Mouse (Mus musculus): ENCODE measurements at regions not wholly inside any gene's neighbourhood (a gene's known extent, or its start where the extent isn't known, plus 50 kb on each side); places are given as distances from the start of the nearest gene placed in this dataset.

GRCm38 (mm10) chr4:69852637-69853036 is 557.6 kb downstream of the Cdk5rap2 start:
- H3K4me2 ChIP-seq (ENCODE audit: low read length), result no peak overlapping the region
- no peak overlapping the region for H3K27ac ChIP-seq (ENCODE audit: low read depth, low read length)
- H3K9me3 ChIP-seq (ENCODE audit: control insufficient read depth, low read length), result no peaks in the 10 kb centered on the region
- no peaks in the 10 kb centered on the region for H3K36me3 ChIP-seq (ENCODE audit: control insufficient read depth, insufficient read depth, low read length)
- no peaks in the 10 kb centered on the region for H3K4me1 ChIP-seq (ENCODE audit: control insufficient read depth, insufficient read depth, low read depth, low read length)
- no peak overlapping the region for H3K9ac ChIP-seq (ENCODE audit: low read depth, low read length)
- no peak for ATAC-seq
- 9% methylated on average over 1 of the region's 1 CpGs for WGBS
- no peaks in the 10 kb centered on the region for H3K27me3 ChIP-seq (replicated peaks; ENCODE audit: control insufficient read depth, insufficient read depth, low read length)
- H3K4me3 ChIP-seq (ENCODE audit: low read length), result no peak overlapping the region

DNA sequence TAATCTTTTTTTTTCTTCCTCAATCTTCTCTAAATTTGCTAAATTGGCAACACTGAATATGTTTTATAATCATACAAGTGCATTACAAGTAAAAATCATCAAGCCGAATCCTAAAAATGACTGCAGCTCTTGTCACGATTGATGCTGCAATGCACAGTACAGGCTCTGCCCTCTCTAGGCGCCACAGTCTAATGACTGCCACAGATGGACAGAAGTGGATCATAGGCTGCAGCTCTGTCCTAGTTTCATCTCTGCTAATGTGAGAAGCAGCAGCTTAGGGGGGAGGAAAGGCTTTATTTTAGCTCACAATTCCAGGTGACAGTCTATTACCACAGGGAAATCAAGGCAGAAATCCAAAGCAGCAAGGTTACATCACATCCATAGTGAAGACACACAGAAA is 560.8 kb downstream of the Cdk5rap2 start:
- WGBS, result 87% methylated on average over 3 of the region's 3 CpGs
- no peak for ATAC-seq

GRCm38 (mm10) chr4:69839868-69840267 is 570.4 kb downstream of the Cdk5rap2 start:
- Histone ChIP-seq H3K4me1 (ENCODE audit: control insufficient read depth, insufficient read depth, low read depth, low read length) (no peaks in the 10 kb centered on the region), H3K4me3 (ENCODE audit: low read length) (no peak overlapping the region), H3K27ac (ENCODE audit: low read depth, low read length) (no peak overlapping the region), H3K9ac (ENCODE audit: low read depth, low read length) (no peak overlapping the region), H3K4me2 (ENCODE audit: low read length) (no peak overlapping the region), H3K36me3 (ENCODE audit: control insufficient read depth, insufficient read depth, low read length) (no peaks in the 10 kb centered on the region), H3K27me3 (replicated peaks; ENCODE audit: control insufficient read depth, insufficient read depth, low read length) (no peaks in the 10 kb centered on the region), H3K9me3 (ENCODE audit: control insufficient read depth, low read length) (no peaks in the 10 kb centered on the region)
- 59% methylated on average over 9 of the region's 9 CpGs for WGBS
- no peak for ATAC-seq

More for the DNA sequence above, 560.8 kb downstream of the Cdk5rap2 start:
- no peak overlapping the region for H3K27ac ChIP-seq (ENCODE audit: low read depth, low read length)
- H3K4me3 ChIP-seq (ENCODE audit: low read length), result no peak overlapping the region
- H3K27me3 ChIP-seq (replicated peaks; ENCODE audit: control insufficient read depth, insufficient read depth, low read length), result no peaks in the 10 kb centered on the region
- no peak overlapping the region for H3K9ac ChIP-seq (ENCODE audit: low read depth, low read length)
- no peaks in the 10 kb centered on the region for H3K9me3 ChIP-seq (ENCODE audit: control insufficient read depth, low read length)
- H3K4me2 ChIP-seq (ENCODE audit: low read length), result no peak overlapping the region
- H3K36me3 ChIP-seq (ENCODE audit: control insufficient read depth, insufficient read depth, low read length), result no peaks in the 10 kb centered on the region
- no peaks in the 10 kb centered on the region for H3K4me1 ChIP-seq (ENCODE audit: control insufficient read depth, insufficient read depth, low read depth, low read length)

DNA sequence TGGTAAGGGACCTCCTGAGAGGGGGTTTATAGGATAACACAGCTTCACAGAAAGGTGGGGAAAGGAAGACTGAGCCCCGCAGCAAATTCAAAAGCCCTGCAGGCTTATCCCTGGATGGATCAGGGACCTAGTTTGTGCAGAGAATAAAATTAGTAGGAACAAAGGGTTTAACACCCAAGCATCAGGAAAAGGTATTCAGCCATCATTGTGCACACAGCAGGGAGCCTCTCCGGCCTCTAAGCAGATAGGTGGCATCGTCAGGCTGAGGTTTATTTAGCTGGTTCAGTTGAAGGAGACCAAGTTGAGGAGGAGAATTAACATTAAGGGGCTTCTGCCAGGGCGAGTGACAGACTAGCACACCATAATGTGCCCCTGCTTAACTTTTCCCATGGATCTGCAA is 571.3 kb downstream of the Cdk5rap2 start:
- Histone ChIP-seq H3K4me3 (ENCODE audit: low read length) (no peak overlapping the region), H3K9ac (ENCODE audit: low read depth, low read length) (no peak overlapping the region), H3K4me2 (ENCODE audit: low read length) (no peak overlapping the region), H3K9me3 (ENCODE audit: control insufficient read depth, low read length) (no peaks in the 10 kb centered on the region), H3K4me1 (ENCODE audit: control insufficient read depth, insufficient read depth, low read depth, low read length) (no peaks in the 10 kb centered on the region), H3K27me3 (replicated peaks; ENCODE audit: control insufficient read depth, insufficient read depth, low read length) (no peaks in the 10 kb centered on the region), H3K36me3 (ENCODE audit: control insufficient read depth, insufficient read depth, low read length) (no peaks in the 10 kb centered on the region), H3K27ac (ENCODE audit: low read depth, low read length) (no peak overlapping the region)
- 27% methylated on average over 4 of the region's 4 CpGs for WGBS
- ATAC-seq, result no peak

DNA sequence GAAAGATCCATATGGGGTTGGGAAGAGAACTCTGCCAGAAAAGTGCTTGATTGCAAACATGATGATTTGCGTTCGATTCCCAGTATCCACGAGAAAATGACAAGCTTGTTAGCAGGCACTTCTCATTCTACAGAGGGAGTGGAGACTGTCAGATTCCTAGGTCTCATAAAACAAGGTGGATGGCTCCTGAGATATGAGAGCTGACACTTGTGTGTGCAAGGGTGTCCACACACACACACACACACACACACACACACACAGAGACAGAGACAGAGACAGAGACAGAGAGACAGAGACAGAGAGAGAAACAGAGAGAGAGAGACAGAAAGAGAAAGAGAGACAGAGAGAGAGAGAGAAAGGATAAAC is 585.4 kb downstream of the Cdk5rap2 start:
- Histone ChIP-seq H3K9ac (ENCODE audit: low read depth, low read length) (no peak overlapping the region), H3K4me2 (ENCODE audit: low read length) (no peak overlapping the region), H3K27ac (ENCODE audit: low read depth, low read length) (no peak overlapping the region), H3K4me3 (ENCODE audit: low read length) (no peak overlapping the region), H3K27me3 (replicated peaks; ENCODE audit: control insufficient read depth, insufficient read depth, low read length) (no peaks in the 10 kb centered on the region), H3K36me3 (ENCODE audit: control insufficient read depth, insufficient read depth, low read length) (no peaks in the 10 kb centered on the region), H3K9me3 (ENCODE audit: control insufficient read depth, low read length) (no peaks in the 10 kb centered on the region), H3K4me1 (ENCODE audit: control insufficient read depth, insufficient read depth, low read depth, low read length) (no peaks in the 10 kb centered on the region; the same call in 1 of the 2 replicates)
- ATAC-seq, result no peak
- 24% methylated on average over 3 of the region's 3 CpGs for WGBS

DNA sequence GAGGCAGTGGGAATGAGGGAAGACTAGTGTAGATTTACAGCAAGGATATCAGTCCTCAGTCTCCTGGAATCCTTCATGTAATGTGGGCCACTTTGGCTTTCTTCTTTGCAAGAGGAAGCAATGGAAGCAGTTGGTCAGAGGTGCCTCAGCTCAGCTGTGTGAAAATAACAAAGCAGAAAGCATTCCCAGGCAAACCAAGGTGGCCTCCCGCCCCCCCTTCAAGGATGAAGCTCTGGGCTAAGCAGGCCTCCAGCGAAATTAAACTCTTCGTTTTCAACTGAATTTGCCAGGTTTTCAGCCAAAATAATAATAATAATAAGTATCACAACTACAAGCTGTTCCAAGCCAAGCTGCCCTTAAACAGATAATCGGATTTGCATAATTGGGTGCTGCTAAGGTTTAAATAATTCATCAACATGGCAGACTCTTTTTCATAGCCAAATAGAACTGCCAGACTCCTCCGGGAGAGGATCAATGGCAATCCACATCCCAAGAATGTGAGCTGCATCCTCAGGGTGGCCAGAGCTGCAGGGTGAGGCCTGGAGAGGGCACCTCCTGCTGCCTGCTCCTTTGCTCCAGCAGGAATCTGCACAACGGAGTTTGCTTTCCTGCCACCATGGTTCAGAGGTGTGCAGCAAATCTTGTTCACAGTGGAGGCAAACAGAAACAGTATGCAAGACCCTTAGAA is 585.9 kb downstream of the Cdk5rap2 start:
- 11% methylated on average over 6 of the region's 6 CpGs for WGBS
- peak; percentile 54; the same call in 1 of the 2 replicates for ATAC-seq

DNA sequence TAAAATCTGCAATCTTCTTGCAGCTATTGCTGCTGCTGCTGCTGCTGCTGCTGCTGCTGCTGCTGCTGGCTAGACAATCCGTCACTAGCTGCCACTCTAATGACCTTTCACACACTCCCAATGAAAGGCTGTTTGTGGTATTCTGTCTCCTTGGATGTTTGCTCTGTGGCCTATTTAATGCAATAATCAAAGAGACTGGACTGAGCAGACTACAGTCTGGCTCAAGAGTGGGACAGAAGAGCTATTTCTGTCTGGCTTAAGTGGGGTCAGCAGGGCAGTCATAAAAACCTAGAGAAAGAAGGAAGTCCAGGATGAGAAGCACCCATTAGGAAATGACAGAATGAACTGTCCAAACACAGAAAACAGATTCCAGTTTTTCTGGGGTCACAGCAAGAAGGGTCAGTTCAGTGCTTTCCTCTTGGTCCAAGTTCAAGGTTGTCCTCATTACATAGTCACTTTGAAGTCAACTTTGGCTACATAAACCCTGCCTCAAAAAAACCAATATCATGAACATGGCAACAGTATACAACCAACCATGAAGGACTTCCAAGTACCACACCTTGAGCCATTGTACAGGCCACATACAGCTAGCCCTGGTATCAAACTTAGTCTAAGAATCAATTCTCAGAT is 586.8 kb downstream of the Cdk5rap2 start:
- Histone ChIP-seq H3K9me3 (ENCODE audit: control insufficient read depth, low read length) (no peaks in the 10 kb centered on the region), H3K27me3 (replicated peaks; ENCODE audit: control insufficient read depth, insufficient read depth, low read length) (no peaks in the 10 kb centered on the region), H3K36me3 (ENCODE audit: control insufficient read depth, insufficient read depth, low read length) (no peaks in the 10 kb centered on the region), H3K4me3 (ENCODE audit: low read length) (no peak overlapping the region), H3K27ac (ENCODE audit: low read depth, low read length) (no peak overlapping the region), H3K4me2 (ENCODE audit: low read length) (no peak overlapping the region), H3K4me1 (ENCODE audit: control insufficient read depth, insufficient read depth, low read depth, low read length) (no peaks in the 10 kb centered on the region; the same call in 1 of the 2 replicates), H3K9ac (ENCODE audit: low read depth, low read length) (no peak overlapping the region)
- WGBS, result 21% methylated on average over 1 of the region's 1 CpGs
- ATAC-seq, result peak; percentile 48; the same call in 1 of the 2 replicates

More for the DNA sequence above, 585.9 kb downstream of the Cdk5rap2 start:
- Histone ChIP-seq H3K9ac (ENCODE audit: low read depth, low read length) (no peak overlapping the region), H3K27ac (ENCODE audit: low read depth, low read length) (no peak overlapping the region), H3K4me1 (ENCODE audit: control insufficient read depth, insufficient read depth, low read depth, low read length) (no peaks in the 10 kb centered on the region; the same call in 1 of the 2 replicates), H3K9me3 (ENCODE audit: control insufficient read depth, low read length) (no peaks in the 10 kb centered on the region), H3K36me3 (ENCODE audit: control insufficient read depth, insufficient read depth, low read length) (no peaks in the 10 kb centered on the region), H3K4me3 (ENCODE audit: low read length) (no peak overlapping the region), H3K27me3 (replicated peaks; ENCODE audit: control insufficient read depth, insufficient read depth, low read length) (no peaks in the 10 kb centered on the region), H3K4me2 (ENCODE audit: low read length) (no peak overlapping the region)

DNA sequence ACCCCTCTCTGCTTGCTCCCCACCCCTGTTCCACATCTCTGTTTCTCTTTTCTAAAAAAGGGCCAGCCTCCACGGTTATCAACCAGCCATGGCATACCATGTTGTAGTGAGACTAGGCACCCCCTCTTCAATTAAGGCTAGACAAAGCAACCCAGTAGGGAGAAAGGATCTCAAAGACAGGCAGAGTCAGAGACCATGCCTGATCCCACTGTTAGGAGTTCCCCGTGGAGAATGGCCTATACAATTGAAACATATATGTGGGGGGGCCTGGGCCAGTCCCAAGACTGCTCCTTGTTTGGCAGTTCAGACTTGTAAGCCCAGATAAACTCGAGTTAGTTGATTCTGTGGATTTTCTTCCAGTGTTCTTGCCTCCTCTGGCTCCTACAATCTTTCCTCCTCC is 591.4 kb downstream of the Cdk5rap2 start:
- Histone ChIP-seq H3K4me1 (ENCODE audit: control insufficient read depth, insufficient read depth, low read depth, low read length) (no peaks in the 10 kb centered on the region; the same call in 1 of the 2 replicates), H3K36me3 (ENCODE audit: control insufficient read depth, insufficient read depth, low read length) (no peaks in the 10 kb centered on the region), H3K9ac (ENCODE audit: low read depth, low read length) (no peak overlapping the region), H3K27ac (ENCODE audit: low read depth, low read length) (no peak overlapping the region), H3K9me3 (ENCODE audit: control insufficient read depth, low read length) (no peaks in the 10 kb centered on the region), H3K4me3 (ENCODE audit: low read length) (no peak overlapping the region), H3K4me2 (ENCODE audit: low read length) (no peak overlapping the region), H3K27me3 (replicated peaks; ENCODE audit: control insufficient read depth, insufficient read depth, low read length) (no peaks in the 10 kb centered on the region)
- ATAC-seq, result no peak
- WGBS, result 7% methylated on average over 3 of the region's 3 CpGs

GRCm38 (mm10) chr4:69785481-69786050 is 624.7 kb downstream of the Cdk5rap2 start:
- H3K4me2 ChIP-seq (ENCODE audit: low read length), result no peak overlapping the region
- H3K9ac ChIP-seq (ENCODE audit: low read depth, low read length), result no peak overlapping the region
- no peak overlapping the region for H3K27ac ChIP-seq (ENCODE audit: low read depth, low read length)
- H3K4me1 ChIP-seq (ENCODE audit: control insufficient read depth, insufficient read depth, low read depth, low read length), result no peaks in the 10 kb centered on the region
- ATAC-seq, result peak; percentile 61; the same call in 1 of the 2 replicates
- no peak overlapping the region for H3K4me3 ChIP-seq (ENCODE audit: low read length)
- no peaks in the 10 kb centered on the region for H3K27me3 ChIP-seq (replicated peaks; ENCODE audit: control insufficient read depth, insufficient read depth, low read length)
- 74% methylated on average over 7 of the region's 7 CpGs for WGBS
- H3K36me3 ChIP-seq (ENCODE audit: control insufficient read depth, insufficient read depth, low read length), result no peaks in the 10 kb centered on the region
- H3K9me3 ChIP-seq (ENCODE audit: control insufficient read depth, low read length), result no peaks in the 10 kb centered on the region
